Mouse (Mus musculus) midbrain, embryonic 16.5 days (tissue): ENCODE data around the gene Zfp787. TPM values are rescaled to one million over a fixed set of nuclear protein-coding genes. Genes with fewer than 3 reads are reported as not detected.

Experiments used
- ATAC-seq: fragments of 200-750 bp; cut with Nextera tagmentation; 2 replicates; pipeline ENCODE4 v1.8.0; 2017; ENCODE audit warnings: moderate TSS enrichment
- H3K27ac ChIP-seq: fragments of 300-500 bp; sonication (generic); 2 replicates; pipeline ENCODE4 v1.5.1; 2014; ENCODE audit warnings: mild to moderate bottlenecking, low read length, mixed read lengths
- H3K27me3 ChIP-seq: fragments of 300-500 bp; sonication (generic); 2 replicates; pipeline ENCODE4 v1.6.1; 2014; ENCODE audit warnings: low read depth, low read length, mixed read lengths; ENCODE audit not compliant: control insufficient read depth, insufficient read depth
- H3K36me3 ChIP-seq: fragments of 300-500 bp; sonication (generic); 2 replicates; pipeline ENCODE4 v1.6.1; 2014; ENCODE audit warnings: mild to moderate bottlenecking, low read length, moderate library complexity, mixed read lengths; ENCODE audit not compliant: control insufficient read depth, insufficient read depth
- H3K4me1 ChIP-seq: fragments of 300-500 bp; sonication (generic); 2 replicates; pipeline ENCODE4 v1.6.1; 2014; ENCODE audit warnings: mild to moderate bottlenecking, low read length, mixed read lengths; ENCODE audit not compliant: control insufficient read depth, insufficient read depth
- H3K4me2 ChIP-seq: fragments of 300-500 bp; sonication (generic); 2 replicates; pipeline ENCODE4 v1.6.1; 2014; ENCODE audit warnings: mild to moderate bottlenecking, low read length, mixed read lengths
- H3K4me3 ChIP-seq: fragments of 300-500 bp; sonication (generic); 2 replicates; pipeline ENCODE4 v1.5.1; 2014; ENCODE audit warnings: low read depth, mild to moderate bottlenecking, low read length, moderate library complexity, mixed read lengths
- H3K9ac ChIP-seq: fragments of 300-500 bp; sonication (generic); 2 replicates; pipeline ENCODE4 v1.6.1; 2014; ENCODE audit warnings: low read depth, low read length, mixed read lengths
- H3K9me3 ChIP-seq: fragments of 300-500 bp; sonication (generic); replicated peaks from 2 replicates; pipeline ENCODE4 v1.6.1; 2014; ENCODE audit warnings: mild to moderate bottlenecking, low read length, mixed read lengths; ENCODE audit not compliant: control insufficient read depth, poor library complexity, severe bottlenecking
- WGBS: fragments of 180-500 bp; shearing (Covaris S2); extraction: QIAGEN DNeasy Blood & Tissue Kit; methylation state at CpG from one replicate; pipeline ENCODE4 v1.1.7; 2014; 5-methylcytosine and 5-hydroxymethylcytosine counted together
- polyA plus RNA-seq: library from polyadenylated mRNA; unstranded; fragments of >200 nt; fragmentation: Nextera tagmentation; extraction: Ambion mirVana; gene quantifications from 2 replicates; pipeline ENCODE4 v1.2.1, GENCODE M21; 2015

Gene Zfp787
- polyA plus RNA-seq, 1 experiment from 2014 or later = 23.1 TPM

DNA sequence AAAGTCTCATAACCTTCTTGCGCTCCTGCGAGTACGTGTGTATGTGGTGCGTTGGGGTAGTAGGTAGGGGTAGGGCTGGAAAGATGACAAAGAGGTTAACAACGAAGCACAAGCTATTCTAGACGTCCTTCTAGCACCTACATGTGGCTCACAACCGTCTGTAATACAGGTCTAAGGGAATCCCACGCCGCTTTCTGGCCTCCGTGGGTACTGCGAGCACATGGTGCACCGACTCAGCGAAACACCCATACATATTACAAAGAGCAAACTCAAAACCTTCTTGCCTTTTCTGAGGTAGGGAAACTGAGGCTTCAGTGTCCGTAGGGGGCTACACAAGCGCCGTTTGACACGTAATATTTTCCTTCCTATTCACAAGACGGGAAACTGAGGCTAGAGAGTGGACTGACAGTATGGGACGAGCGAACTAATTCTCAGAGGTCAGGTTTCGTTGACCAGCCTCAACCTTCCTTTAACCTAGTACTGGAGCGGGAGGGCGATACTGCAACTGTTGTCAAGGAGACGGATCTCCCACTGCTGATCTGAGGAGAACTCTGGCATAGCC lies 15.7 kb upstream of the Zfp787 start:
- peaks cover 13% of the 10 kb centered on the region for H3K4me1 ChIP-seq
- H3K9me3 ChIP-seq = no peaks in the 10 kb centered on the region
- peak overlapping the region; percentile 57 for H3K9ac ChIP-seq
- H3K4me3 ChIP-seq = peak overlapping the region; percentile 71
- under 1% methylated on average over 24 of the region's 24 CpGs for WGBS
- H3K36me3 ChIP-seq = no peaks in the 10 kb centered on the region; the same call in 1 of the 2 replicates
- H3K27ac ChIP-seq = peak overlapping the region; percentile 90
- H3K4me2 ChIP-seq = peak overlapping the region; percentile 64
- H3K27me3 ChIP-seq = no peaks in the 10 kb centered on the region
- peak; percentile 56 for ATAC-seq

DNA sequence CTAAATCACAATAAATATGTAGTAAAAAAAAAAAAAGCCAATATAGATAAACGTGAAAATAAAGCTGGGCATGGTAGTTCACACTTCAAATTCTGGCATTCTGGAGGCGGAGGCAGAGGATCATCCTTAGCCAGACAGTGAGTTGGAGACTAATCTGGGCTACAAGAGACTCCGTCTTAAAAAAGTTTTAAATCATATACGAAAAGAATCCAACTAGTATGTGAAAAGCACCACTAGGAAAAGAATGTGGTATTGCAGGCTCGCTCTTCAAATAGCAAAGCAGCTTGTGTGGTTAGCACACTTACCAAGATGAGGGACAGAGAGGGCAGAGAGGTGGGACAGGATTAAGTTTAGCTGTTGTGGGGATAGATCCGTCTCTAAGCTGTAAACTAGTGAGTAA lies 15.1 kb upstream of the Zfp787 start:
- 53% methylated on average over 6 of the region's 6 CpGs for WGBS
- no peaks in the 10 kb centered on the region for H3K27me3 ChIP-seq
- H3K4me2 ChIP-seq = peak overlapping the region; percentile 64
- H3K27ac ChIP-seq = peak overlapping the region; percentile 90
- H3K4me3 ChIP-seq = peak overlapping the region; percentile 71; the same call in 1 of the 2 replicates
- H3K9ac ChIP-seq = peak overlapping the region; percentile 57; the same call in 1 of the 2 replicates
- no peak for ATAC-seq
- peaks cover 13% of the 10 kb centered on the region for H3K4me1 ChIP-seq
- no peaks in the 10 kb centered on the region for H3K9me3 ChIP-seq
- no peaks in the 10 kb centered on the region; the same call in 1 of the 2 replicates for H3K36me3 ChIP-seq

DNA sequence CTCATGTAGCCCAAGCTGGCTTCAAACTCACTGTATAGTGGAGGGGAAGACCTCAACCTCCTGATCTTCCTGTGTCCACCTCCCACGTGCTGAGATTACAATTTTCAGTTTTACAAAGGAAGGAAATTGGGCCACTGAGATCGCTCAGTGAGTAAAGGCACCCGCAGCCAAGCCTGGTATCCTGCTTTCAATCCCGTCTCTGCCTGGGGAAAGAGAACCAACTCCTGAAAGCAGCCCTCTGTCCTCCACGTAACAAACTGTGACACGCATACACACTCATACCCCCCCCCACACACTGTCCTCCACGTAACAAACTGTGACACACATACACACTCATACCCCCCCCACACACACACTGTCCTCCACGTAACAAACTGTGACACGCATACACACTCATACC lies 14.6 kb upstream of the Zfp787 start:
- no peak overlapping the region for H3K27ac ChIP-seq
- H3K4me3 ChIP-seq = no peak overlapping the region
- peaks cover 13% of the 10 kb centered on the region for H3K4me1 ChIP-seq
- H3K4me2 ChIP-seq = no peak overlapping the region
- 84% methylated on average over 9 of the region's 9 CpGs for WGBS
- H3K9ac ChIP-seq = no peak overlapping the region
- H3K9me3 ChIP-seq = no peaks in the 10 kb centered on the region
- no peak for ATAC-seq
- no peaks in the 10 kb centered on the region for H3K36me3 ChIP-seq
- H3K27me3 ChIP-seq = no peaks in the 10 kb centered on the region

DNA sequence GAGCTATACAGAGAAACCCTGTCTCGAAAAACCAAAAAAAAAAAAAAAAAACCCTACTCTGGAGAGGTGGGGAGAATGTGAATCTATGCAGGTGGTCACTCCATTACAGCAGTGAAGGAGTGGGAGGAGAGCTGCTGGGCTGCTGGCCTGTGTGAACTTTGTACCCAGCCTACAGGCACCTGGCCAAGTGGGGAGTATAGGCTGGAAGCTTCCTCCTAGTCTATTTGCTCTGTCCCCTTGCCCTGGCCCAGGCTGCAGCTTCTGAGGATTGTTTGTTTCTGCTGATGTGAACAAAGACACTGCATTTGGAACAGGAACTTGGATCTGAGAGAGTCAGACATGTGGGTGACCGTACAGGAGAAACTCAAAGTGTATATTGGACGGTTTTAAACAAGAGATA lies 13.6 kb upstream of the Zfp787 start:
- ATAC-seq = no peak
- H3K9ac ChIP-seq = no peak overlapping the region
- H3K4me2 ChIP-seq = no peak overlapping the region
- 76% methylated on average over 3 of the region's 3 CpGs for WGBS
- H3K27ac ChIP-seq = no peak overlapping the region
- H3K9me3 ChIP-seq = no peaks in the 10 kb centered on the region
- H3K36me3 ChIP-seq = no peaks in the 10 kb centered on the region
- H3K27me3 ChIP-seq = no peaks in the 10 kb centered on the region
- H3K4me3 ChIP-seq = no peak overlapping the region
- H3K4me1 ChIP-seq = peaks cover 13% of the 10 kb centered on the region

DNA sequence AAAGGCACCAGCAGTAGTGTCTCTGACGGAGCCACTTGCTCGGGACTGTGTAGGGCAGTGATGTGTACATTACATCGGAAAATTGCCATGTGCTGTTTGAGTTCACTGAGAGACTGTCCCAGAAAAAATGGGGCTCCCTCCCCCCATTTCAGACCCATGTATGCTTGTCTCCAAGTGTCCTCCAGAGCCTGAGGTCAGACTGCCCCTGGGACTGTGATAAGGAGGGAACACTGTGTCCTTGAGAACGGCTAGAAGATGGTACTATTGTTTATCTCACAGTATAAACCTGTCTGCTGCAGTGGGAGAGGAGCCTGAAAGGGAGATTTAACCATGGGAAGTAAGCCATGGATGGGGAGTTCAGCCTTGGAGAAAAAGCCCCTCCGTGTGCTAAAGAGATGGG lies 8.9 kb upstream of the Zfp787 start:
- Histone ChIP-seq H3K4me3 (no peak overlapping the region), H3K4me2 (no peak overlapping the region), H3K27ac (no peak overlapping the region), H3K27me3 (no peaks in the 10 kb centered on the region), H3K4me1 (no peaks in the 10 kb centered on the region), H3K9ac (no peak overlapping the region), H3K36me3 (no peaks in the 10 kb centered on the region), H3K9me3 (no peaks in the 10 kb centered on the region)
- WGBS = 64% methylated on average over 5 of the region's 5 CpGs
- ATAC-seq = no peak

DNA sequence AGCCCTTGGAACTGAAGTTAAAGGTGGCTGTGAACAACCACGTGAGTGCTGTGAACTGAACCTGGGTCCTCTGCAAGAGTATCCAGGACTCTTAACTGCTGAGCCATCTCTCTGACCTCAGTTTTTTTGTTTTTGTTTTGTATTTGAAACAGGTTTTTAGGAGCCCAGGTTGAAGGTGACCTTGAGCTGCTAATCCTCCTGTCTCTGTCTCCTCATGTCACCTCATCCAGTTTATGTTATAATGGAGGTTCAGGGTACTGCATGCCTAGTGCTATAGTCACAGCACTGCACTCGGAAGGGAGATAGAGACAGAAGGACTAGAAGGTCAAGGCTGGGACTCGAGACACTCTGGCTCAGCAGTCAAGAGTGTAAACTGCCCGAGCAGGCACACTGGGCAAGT lies 6.4 kb upstream of the Zfp787 start:
- Histone ChIP-seq H3K9ac (no peak overlapping the region), H3K4me3 (no peak overlapping the region), H3K4me1 (no peaks in the 10 kb centered on the region), H3K4me2 (no peak overlapping the region), H3K9me3 (no peaks in the 10 kb centered on the region), H3K27ac (no peak overlapping the region), H3K27me3 (no peaks in the 10 kb centered on the region), H3K36me3 (no peaks in the 10 kb centered on the region)
- no peak for ATAC-seq
- WGBS = 76% methylated on average over 4 of the region's 4 CpGs

DNA sequence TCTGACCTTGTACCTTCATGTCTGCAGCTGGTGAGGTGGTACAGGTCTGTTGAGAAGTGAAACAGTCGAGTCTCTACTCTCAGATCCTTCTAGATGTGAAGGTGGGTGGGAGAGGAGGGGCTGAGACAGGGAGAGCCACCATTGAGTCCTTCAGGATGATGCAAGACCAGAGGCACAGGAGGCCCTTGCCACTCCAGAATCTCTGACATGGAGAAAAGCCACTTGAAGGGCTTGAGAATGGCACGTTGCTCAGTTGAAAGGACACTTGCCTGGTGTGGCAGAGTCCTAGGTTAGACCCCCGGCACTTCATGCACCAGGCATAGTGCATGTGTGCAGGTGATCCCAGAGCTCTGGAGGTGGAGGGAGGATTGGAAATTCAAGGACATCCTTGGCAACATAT lies 5.7 kb upstream of the Zfp787 start:
- no peak overlapping the region for H3K4me2 ChIP-seq
- no peak for ATAC-seq
- no peak overlapping the region for H3K4me3 ChIP-seq
- no peaks in the 10 kb centered on the region for H3K27me3 ChIP-seq
- no peak overlapping the region for H3K27ac ChIP-seq
- WGBS = 55% methylated on average over 3 of the region's 3 CpGs
- H3K36me3 ChIP-seq = no peaks in the 10 kb centered on the region
- H3K9me3 ChIP-seq = no peaks in the 10 kb centered on the region
- H3K9ac ChIP-seq = no peak overlapping the region
- peaks cover 5% of the 10 kb centered on the region for H3K4me1 ChIP-seq

DNA sequence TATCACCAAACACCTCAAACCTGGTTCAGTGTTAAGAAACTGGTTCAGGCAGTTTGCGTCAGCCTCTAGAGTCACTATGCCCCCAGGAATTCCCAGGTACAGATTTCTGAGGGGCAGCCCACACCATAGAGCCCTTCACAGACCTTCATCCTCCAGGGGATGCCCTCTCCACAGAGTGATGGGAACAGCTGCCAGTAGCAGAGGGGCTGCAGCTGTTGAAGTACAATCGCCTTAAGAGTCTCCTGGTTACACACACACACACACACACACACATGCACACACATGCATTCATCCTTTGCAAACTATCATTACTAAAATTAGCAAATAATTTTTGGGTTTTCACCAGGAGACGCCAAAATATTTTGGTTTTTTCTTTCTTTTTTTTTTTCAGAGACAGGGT lies 3.8 kb upstream of the Zfp787 start:
- Histone ChIP-seq H3K27me3 (no peaks in the 10 kb centered on the region), H3K4me2 (no peak overlapping the region), H3K9ac (no peak overlapping the region), H3K36me3 (no peaks in the 10 kb centered on the region), H3K4me3 (no peak overlapping the region), H3K27ac (no peak overlapping the region), H3K9me3 (no peaks in the 10 kb centered on the region), H3K4me1 (peaks cover 9% of the 10 kb centered on the region)
- 83% methylated on average over 3 of the region's 3 CpGs for WGBS
- ATAC-seq = no peak

DNA sequence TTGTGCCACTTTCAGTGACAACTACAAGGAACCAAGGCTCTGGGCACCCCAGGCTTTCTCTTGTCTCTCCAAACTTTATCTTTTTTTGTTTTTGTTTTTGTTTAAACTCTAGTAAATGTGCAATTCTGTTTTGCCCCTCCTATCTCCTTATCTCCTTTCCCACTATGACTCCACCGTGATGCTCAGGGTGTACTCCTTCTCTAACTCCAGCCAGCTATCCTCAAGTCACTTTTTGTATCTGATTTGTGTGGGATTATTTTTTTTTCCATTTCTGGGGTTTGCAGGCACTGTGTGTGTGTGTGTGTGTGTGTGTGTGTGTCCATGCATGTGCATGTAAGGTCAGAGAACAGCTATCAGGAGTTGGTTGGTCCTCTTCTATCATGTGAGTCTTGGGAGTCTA lies 1.7 kb upstream of the Zfp787 start:
- no peaks in the 10 kb centered on the region for H3K9me3 ChIP-seq
- H3K27me3 ChIP-seq = no peaks in the 10 kb centered on the region
- ATAC-seq = no peak
- no peak overlapping the region for H3K4me2 ChIP-seq
- WGBS = 91% methylated on average over 1 of the region's 1 CpGs
- H3K36me3 ChIP-seq = no peaks in the 10 kb centered on the region
- H3K27ac ChIP-seq = no peak overlapping the region
- H3K4me3 ChIP-seq = no peak overlapping the region
- H3K4me1 ChIP-seq = peaks cover 20% of the 10 kb centered on the region
- H3K9ac ChIP-seq = no peak overlapping the region
